Mouse (Mus musculus): ENCODE measurements at regions not wholly inside any gene's neighbourhood (a gene's known extent, or its start where the extent isn't known, plus 50 kb on each side); places are given as distances from the start of the nearest gene placed in this dataset.

DNA sequence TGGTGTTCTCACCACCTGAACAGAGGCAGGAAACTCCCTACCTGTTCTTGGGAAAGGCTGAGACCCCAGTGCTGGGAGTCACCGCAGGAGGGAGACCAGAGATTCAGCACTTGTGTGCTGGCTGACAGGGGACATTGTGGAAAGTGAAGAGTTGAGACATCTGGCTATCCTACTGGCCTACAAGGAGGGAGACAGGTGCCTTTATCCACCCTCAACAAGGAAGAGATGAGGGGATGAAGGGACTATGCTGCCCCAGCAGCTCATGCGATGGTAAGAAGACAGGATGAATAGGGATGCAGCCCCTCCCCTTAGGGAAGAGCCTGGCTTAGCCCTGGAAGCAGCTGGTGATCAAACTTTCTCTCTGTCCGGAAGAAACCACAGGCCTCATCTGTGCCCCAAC, 127.5 kb downstream of the Gas1 start:
- H3K4me3 ChIP-seq (ENCODE audit: low read length) = no peak overlapping the region
- no peak for ATAC-seq (ENCODE audit: low read depth)
- no peak overlapping the region for H3K27ac ChIP-seq (ENCODE audit: low read length)
- H3K4me2 ChIP-seq (ENCODE audit: low read depth, low read length) = no peak overlapping the region
- no peak overlapping the region for H3K9ac ChIP-seq (ENCODE audit: low read length)
- WGBS = 74% methylated on average over 3 of the region's 3 CpGs
- peaks cover 12% of the 10 kb centered on the region for H3K4me1 ChIP-seq (replicated peaks; ENCODE audit: control insufficient read depth, insufficient read depth, low read length)
- no peaks in the 10 kb centered on the region for H3K9me3 ChIP-seq (ENCODE audit: control insufficient read depth, low read length)
- H3K36me3 ChIP-seq (ENCODE audit: control insufficient read depth, insufficient read depth, low read length) = no peaks in the 10 kb centered on the region
- H3K27me3 ChIP-seq (ENCODE audit: control insufficient read depth, insufficient read depth, low read depth, low read length) = no peaks in the 10 kb centered on the region

- Histone ChIP-seq H3K9me3 (ENCODE audit: control insufficient read depth, low read length) (no peaks in the 10 kb centered on the region), H3K9ac (ENCODE audit: low read length) (no peak overlapping the region), H3K27ac (ENCODE audit: low read length) (no peak overlapping the region), H3K4me2 (ENCODE audit: low read depth, low read length) (no peak overlapping the region), H3K27me3 (ENCODE audit: control insufficient read depth, insufficient read depth, low read depth, low read length) (no peaks in the 10 kb centered on the region), H3K36me3 (ENCODE audit: control insufficient read depth, insufficient read depth, low read length) (no peaks in the 10 kb centered on the region), H3K4me1 (replicated peaks; ENCODE audit: control insufficient read depth, insufficient read depth, low read length) (peaks cover 12% of the 10 kb centered on the region), H3K4me3 (ENCODE audit: low read length) (no peak overlapping the region)
- 46% methylated on average over 9 of the region's 9 CpGs for WGBS
- ATAC-seq (ENCODE audit: low read depth) = peak; percentile 45; the same call in 1 of the 2 replicates
These were observed 129.1 kb downstream of the Gas1 start for GRCm38 (mm10) chr13:60047791-60048730.

DNA sequence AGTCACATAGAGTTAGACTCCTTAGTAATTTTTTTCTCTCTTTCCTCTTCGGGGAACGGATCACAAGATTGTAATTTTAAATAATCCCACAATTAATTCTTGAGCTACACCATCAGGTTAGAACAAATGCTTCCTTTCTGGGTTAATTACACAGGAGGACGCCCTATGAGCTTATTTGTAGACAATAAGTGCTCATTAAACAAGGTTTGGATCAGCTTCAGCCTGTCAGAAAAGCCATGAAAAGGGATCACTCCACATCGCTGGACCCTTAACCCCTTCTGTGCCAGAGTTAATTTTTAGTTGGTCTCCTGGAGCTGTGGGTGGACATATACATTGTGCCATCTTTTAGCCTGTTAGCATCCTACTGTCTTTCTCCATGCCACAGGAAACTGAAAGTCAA, 131.4 kb downstream of the Gas1 start:
- no peak for ATAC-seq (ENCODE audit: low read depth)
- 35% methylated on average over 4 of the region's 4 CpGs for WGBS
- no peaks in the 10 kb centered on the region for H3K27me3 ChIP-seq (ENCODE audit: control insufficient read depth, insufficient read depth, low read depth, low read length)

DNA sequence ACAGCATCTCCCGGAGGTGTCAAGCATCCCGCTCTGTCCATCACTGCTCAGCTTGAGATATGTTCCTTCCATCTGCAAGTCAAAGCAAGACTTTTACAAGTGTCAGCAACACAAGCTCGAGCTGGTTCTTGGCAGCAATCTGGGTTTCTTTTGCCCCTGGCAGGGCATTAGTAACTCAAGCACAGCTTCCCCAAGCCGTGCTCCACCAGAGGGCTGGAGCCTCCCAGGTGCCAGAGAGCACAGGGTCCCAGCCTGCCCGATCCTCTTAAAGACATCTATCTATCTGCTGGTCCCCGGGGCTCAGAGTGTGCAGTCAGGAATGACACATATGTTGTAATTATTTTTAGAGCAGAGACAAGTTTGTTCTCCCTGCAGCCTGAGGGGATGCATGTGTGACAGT, 132.3 kb downstream of the Gas1 start:
- no peak overlapping the region for H3K4me3 ChIP-seq (ENCODE audit: low read length)
- no peak overlapping the region for H3K4me2 ChIP-seq (ENCODE audit: low read depth, low read length)
- WGBS = 34% methylated on average over 6 of the region's 6 CpGs
- no peak overlapping the region for H3K27ac ChIP-seq (ENCODE audit: low read length)
- H3K4me1 ChIP-seq (replicated peaks; ENCODE audit: control insufficient read depth, insufficient read depth, low read length) = peaks cover 12% of the 10 kb centered on the region
- no peak for ATAC-seq (ENCODE audit: low read depth)
- H3K27me3 ChIP-seq (ENCODE audit: control insufficient read depth, insufficient read depth, low read depth, low read length) = no peaks in the 10 kb centered on the region
- H3K9ac ChIP-seq (ENCODE audit: low read length) = no peak overlapping the region
- no peaks in the 10 kb centered on the region for H3K9me3 ChIP-seq (ENCODE audit: control insufficient read depth, low read length)
- no peaks in the 10 kb centered on the region for H3K36me3 ChIP-seq (ENCODE audit: control insufficient read depth, insufficient read depth, low read length)

More for the DNA sequence above, 131.4 kb downstream of the Gas1 start:
- peaks cover 12% of the 10 kb centered on the region for H3K4me1 ChIP-seq (replicated peaks; ENCODE audit: control insufficient read depth, insufficient read depth, low read length)
- no peak overlapping the region for H3K9ac ChIP-seq (ENCODE audit: low read length)
- H3K27ac ChIP-seq (ENCODE audit: low read length) = no peak overlapping the region
- no peaks in the 10 kb centered on the region for H3K9me3 ChIP-seq (ENCODE audit: control insufficient read depth, low read length)
- no peaks in the 10 kb centered on the region for H3K36me3 ChIP-seq (ENCODE audit: control insufficient read depth, insufficient read depth, low read length)
- H3K4me2 ChIP-seq (ENCODE audit: low read depth, low read length) = no peak overlapping the region
- H3K4me3 ChIP-seq (ENCODE audit: low read length) = no peak overlapping the region

- Histone ChIP-seq H3K36me3 (ENCODE audit: control insufficient read depth, insufficient read depth, low read length) (no peaks in the 10 kb centered on the region), H3K9me3 (ENCODE audit: control insufficient read depth, low read length) (no peaks in the 10 kb centered on the region), H3K27me3 (ENCODE audit: control insufficient read depth, insufficient read depth, low read depth, low read length) (no peaks in the 10 kb centered on the region), H3K9ac (ENCODE audit: low read length) (no peak overlapping the region), H3K4me2 (ENCODE audit: low read depth, low read length) (no peak overlapping the region), H3K27ac (ENCODE audit: low read length) (no peak overlapping the region), H3K4me1 (replicated peaks; ENCODE audit: control insufficient read depth, insufficient read depth, low read length) (peaks cover 4% of the 10 kb centered on the region; the same call in 1 of the 2 replicates), H3K4me3 (ENCODE audit: low read length) (no peak overlapping the region)
- ATAC-seq (ENCODE audit: low read depth) = no peak
- WGBS = 67% methylated on average over 2 of the region's 2 CpGs
These were observed 134.7 kb downstream of the Gas1 start for GRCm38 (mm10) chr13:60042443-60042842.

GRCm38 (mm10) chr13:60035536-60036130, 141.5 kb downstream of the Gas1 start:
- no peak overlapping the region for H3K9ac ChIP-seq (ENCODE audit: low read length)
- H3K27me3 ChIP-seq (ENCODE audit: control insufficient read depth, insufficient read depth, low read depth, low read length) = no peaks in the 10 kb centered on the region
- no peak overlapping the region for H3K4me3 ChIP-seq (ENCODE audit: low read length)
- no peak for ATAC-seq (ENCODE audit: low read depth)
- 53% methylated on average over 7 of the region's 7 CpGs for WGBS
- H3K36me3 ChIP-seq (ENCODE audit: control insufficient read depth, insufficient read depth, low read length) = no peaks in the 10 kb centered on the region
- no peak overlapping the region for H3K27ac ChIP-seq (ENCODE audit: low read length)
- no peaks in the 10 kb centered on the region for H3K9me3 ChIP-seq (ENCODE audit: control insufficient read depth, low read length)
- no peaks in the 10 kb centered on the region for H3K4me1 ChIP-seq (replicated peaks; ENCODE audit: control insufficient read depth, insufficient read depth, low read length)
- H3K4me2 ChIP-seq (ENCODE audit: low read depth, low read length) = no peak overlapping the region

DNA sequence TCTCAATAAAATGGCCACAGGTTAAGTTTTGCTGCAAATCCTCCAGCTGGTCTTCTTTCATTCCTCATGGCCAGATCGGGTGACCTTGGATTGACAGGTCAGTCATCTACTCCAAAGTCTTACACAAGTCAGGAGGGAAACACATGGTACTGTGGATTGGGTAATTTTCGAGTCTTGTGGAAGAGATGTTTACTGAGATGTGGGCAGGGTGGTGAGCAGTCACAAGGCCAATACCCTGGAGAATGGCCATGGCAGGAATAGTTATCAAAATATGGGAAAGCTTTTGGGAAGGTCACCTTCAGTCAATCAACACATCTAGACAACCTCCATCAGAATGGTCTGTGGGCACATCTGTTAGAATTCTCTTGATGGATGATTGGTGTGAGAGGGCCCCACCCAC, 144.0 kb downstream of the Gas1 start:
- Histone ChIP-seq H3K9ac (ENCODE audit: low read length) (no peak overlapping the region), H3K9me3 (ENCODE audit: control insufficient read depth, low read length) (no peaks in the 10 kb centered on the region), H3K27me3 (ENCODE audit: control insufficient read depth, insufficient read depth, low read depth, low read length) (no peaks in the 10 kb centered on the region), H3K4me1 (replicated peaks; ENCODE audit: control insufficient read depth, insufficient read depth, low read length) (no peaks in the 10 kb centered on the region), H3K4me2 (ENCODE audit: low read depth, low read length) (no peak overlapping the region), H3K27ac (ENCODE audit: low read length) (no peak overlapping the region), H3K4me3 (ENCODE audit: low read length) (no peak overlapping the region), H3K36me3 (ENCODE audit: control insufficient read depth, insufficient read depth, low read length) (no peaks in the 10 kb centered on the region)
- no peak for ATAC-seq (ENCODE audit: low read depth)
- WGBS = 78% methylated on average over 2 of the region's 2 CpGs

- Histone ChIP-seq H3K9me3 (ENCODE audit: control insufficient read depth, low read length) (no peaks in the 10 kb centered on the region), H3K4me2 (ENCODE audit: low read depth, low read length) (no peak overlapping the region), H3K4me1 (replicated peaks; ENCODE audit: control insufficient read depth, insufficient read depth, low read length) (no peaks in the 10 kb centered on the region), H3K9ac (ENCODE audit: low read length) (no peak overlapping the region), H3K36me3 (ENCODE audit: control insufficient read depth, insufficient read depth, low read length) (no peaks in the 10 kb centered on the region), H3K4me3 (ENCODE audit: low read length) (no peak overlapping the region), H3K27ac (ENCODE audit: low read length) (no peak overlapping the region), H3K27me3 (ENCODE audit: control insufficient read depth, insufficient read depth, low read depth, low read length) (no peaks in the 10 kb centered on the region)
- 72% methylated on average over 5 of the region's 5 CpGs for WGBS
- ATAC-seq (ENCODE audit: low read depth) = no peak
These were observed 144.6 kb downstream of the Gas1 start for GRCm38 (mm10) chr13:60032586-60032985.

- no peak for ATAC-seq (ENCODE audit: low read depth)
- H3K4me3 ChIP-seq (ENCODE audit: low read length) = no peak overlapping the region
- peak overlapping the region; percentile 21; the same call in 1 of the 2 replicates for H3K4me2 ChIP-seq (ENCODE audit: low read depth, low read length)
- H3K27ac ChIP-seq (ENCODE audit: low read length) = no peak overlapping the region
- H3K36me3 ChIP-seq (ENCODE audit: control insufficient read depth, insufficient read depth, low read length) = no peaks in the 10 kb centered on the region
- no peaks in the 10 kb centered on the region for H3K27me3 ChIP-seq (ENCODE audit: control insufficient read depth, insufficient read depth, low read depth, low read length)
- 64% methylated on average over 9 of the region's 9 CpGs for WGBS
- no peaks in the 10 kb centered on the region for H3K9me3 ChIP-seq (ENCODE audit: control insufficient read depth, low read length)
- H3K9ac ChIP-seq (ENCODE audit: low read length) = no peak overlapping the region
- H3K4me1 ChIP-seq (replicated peaks; ENCODE audit: control insufficient read depth, insufficient read depth, low read length) = no peaks in the 10 kb centered on the region
These were observed 147.6 kb downstream of the Gas1 start for GRCm38 (mm10) chr13:60029591-60029990.
